34 mouse cellular contexts compared by ENCODE assay signal in the genomic region with DNA sequence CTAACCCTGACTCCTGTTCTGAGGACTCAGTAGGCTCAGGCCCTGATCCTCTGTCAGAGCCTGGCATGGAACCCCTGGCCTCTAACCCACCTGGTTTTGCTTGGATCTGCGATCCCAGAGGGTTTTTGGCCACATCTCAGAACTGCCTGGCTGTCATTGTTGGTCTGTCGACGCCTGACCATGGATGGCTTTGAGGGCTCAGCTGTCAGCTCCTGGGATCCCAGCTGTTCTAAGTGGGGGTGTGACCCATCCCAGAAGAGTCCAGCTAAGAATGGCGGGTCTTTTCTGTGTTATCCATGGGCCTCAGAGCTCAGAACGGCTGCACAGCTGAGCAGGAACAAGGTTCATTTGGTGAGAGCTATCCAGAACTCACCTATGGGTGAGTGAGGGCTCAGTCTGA. TPM values are rescaled to one million over a fixed set of nuclear protein-coding genes. Genes with fewer than 3 reads are reported as not detected.
"Had no signal": no experiment of that assay in that cellular context is flagged by ENCODE, and none has a peak within 500 bp of the region (broad histone marks: within the 10 kb centered on the region; RNA-seq: fewer than 3 reads in every experiment).

No protein-coding gene starts in this region.

- DNase-seq: cerebellum, adult 8-10 months; cerebellum, adult 9-10 months; cerebellum, adult 9-11 months; cerebellum, postnatal 14 days; cerebellum, postnatal 25 days; cerebellum, postnatal 36 days; embryo, embryonic 11 days; forebrain, postnatal 0 days; gastrocnemius, adult 2 months; gastrocnemius, postnatal 10 days; gastrocnemius, postnatal 14 days; gastrocnemius, postnatal 25 days; gastrocnemius, postnatal 36 days; heart, adult 11 months; heart, adult 18-20 months; heart, adult 2 months had no signal

- H3K4me2 ChIP-seq: embryonic facial prominence, embryonic 12.5 days; embryonic facial prominence, embryonic 13.5 days; embryonic facial prominence, embryonic 15.5 days; forebrain, embryonic 12.5 days; forebrain, embryonic 13.5 days; forebrain, embryonic 15.5 days had no signal

- ATAC-seq: forebrain, embryonic 13.5 days; forebrain, embryonic 14.5 days; forebrain, embryonic 15.5 days; forebrain, embryonic 16.5 days; forebrain, postnatal 0 days had no signal

- H3K9ac ChIP-seq: embryonic facial prominence, embryonic 12.5 days; embryonic facial prominence, embryonic 13.5 days; embryonic facial prominence, embryonic 15.5 days; forebrain, embryonic 12.5 days; forebrain, embryonic 13.5 days; forebrain, embryonic 15.5 days; forebrain, postnatal 0 days had no signal

- H3K36me3 ChIP-seq: embryonic facial prominence, embryonic 10.5 days; embryonic facial prominence, embryonic 12.5 days; embryonic facial prominence, embryonic 13.5 days; embryonic facial prominence, embryonic 15.5 days; forebrain, embryonic 10.5 days; forebrain, embryonic 12.5 days; forebrain, embryonic 15.5 days had no signal

- H3K27ac ChIP-seq: embryonic facial prominence, embryonic 10.5 days; embryonic facial prominence, embryonic 12.5 days; embryonic facial prominence, embryonic 13.5 days; embryonic facial prominence, embryonic 15.5 days; forebrain, embryonic 10.5 days; forebrain, embryonic 12.5 days; forebrain, embryonic 13.5 days; forebrain, embryonic 15.5 days; gastrocnemius, adult 2 months; heart, adult 2 months had no signal

- H3K4me3 ChIP-seq: embryonic facial prominence, embryonic 10.5 days; embryonic facial prominence, embryonic 12.5 days; embryonic facial prominence, embryonic 13.5 days; embryonic facial prominence, embryonic 15.5 days; erythroblast, embryonic 14.5 days; forebrain, embryonic 10.5 days; forebrain, embryonic 12.5 days; forebrain, embryonic 13.5 days; forebrain, embryonic 15.5 days; gastrocnemius, adult 2 months; heart, adult 2 months had no signal

- H3K9me3 ChIP-seq: embryonic facial prominence, embryonic 10.5 days; embryonic facial prominence, embryonic 12.5 days; embryonic facial prominence, embryonic 13.5 days; embryonic facial prominence, embryonic 15.5 days; forebrain, embryonic 10.5 days; forebrain, embryonic 12.5 days; forebrain, embryonic 13.5 days; forebrain, embryonic 15.5 days had no signal

RNA-seq across cellular contexts. Expression of a gene that starts 4.7 kb away (rescaled TPM):
- total RNA-seq: common myeloid progenitor, adult 5-6 weeks had no signal
- polyA plus RNA-seq: forebrain, embryonic 10.5 days had no signal

RNA-seq across cellular contexts. Expression of a gene that starts 32.3 kb away (rescaled TPM):
- total RNA-seq: granulocyte monocyte progenitor cell, adult 5-6 weeks had no signal

RNA-seq across cellular contexts. Expression of a gene that starts 33.8 kb away (rescaled TPM):
- total RNA-seq: common myeloid progenitor, adult 5-6 weeks; gastrocnemius, adult 18-20 months; gastrocnemius, adult 2 months; gastrocnemius, adult 8-10 months; gastrocnemius, postnatal 10 days; gastrocnemius, postnatal 14 days; gastrocnemius, postnatal 25 days; gastrocnemius, postnatal 36 days; gastrocnemius, postnatal 4 days; granulocyte monocyte progenitor cell, adult 5-6 weeks; heart, adult 18-20 months; heart, adult 2 months; heart, adult 8-10 months had no signal
- polyA plus RNA-seq: erythroblast, embryonic 14.5 days; gonadal fat pad, adult 2 months; heart, adult 2 months had no signal
